Mouse (Mus musculus) neutrophil, adult 65 days (primary cell): ENCODE data around the gene Tmem104. TPM values are rescaled to one million over a fixed set of nuclear protein-coding genes. Genes with fewer than 3 reads are reported as not detected.

ENCODE experiments used
- total RNA-seq: library from RNA; stranded (reverse); gene quantifications from 2 replicates; pipeline ENCODE4 v1.2.4, GENCODE M21; 2023

Tmem104 gene
- 40.2 and 61.4 TPM in 2 replicates for total RNA-seq

DNA sequence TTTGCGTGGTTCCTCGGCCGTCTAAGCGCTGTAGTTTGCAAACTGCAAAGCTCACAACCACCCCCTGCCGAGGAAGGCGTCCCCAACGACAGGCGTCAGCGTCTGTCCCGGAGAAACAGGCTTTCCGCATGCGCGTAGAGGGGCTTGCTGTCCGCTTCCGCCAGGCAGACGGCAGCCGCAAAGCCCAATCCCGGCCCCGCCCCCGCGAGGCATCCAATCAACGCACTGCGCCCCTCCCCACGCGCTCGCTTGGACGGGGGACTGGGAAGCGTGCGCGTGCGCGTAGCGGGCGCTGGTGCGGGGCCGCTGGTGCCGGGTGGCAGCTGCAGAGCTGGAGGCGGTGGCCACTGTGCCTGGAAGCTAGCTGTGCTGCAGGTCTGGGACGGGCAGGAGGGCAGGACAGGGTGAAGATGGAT, at the start of gene Tmem104:
Gene Tmem104, plus strand, starts transcription at position 264 of the 416 bp plus-strand sequence.

DNA sequence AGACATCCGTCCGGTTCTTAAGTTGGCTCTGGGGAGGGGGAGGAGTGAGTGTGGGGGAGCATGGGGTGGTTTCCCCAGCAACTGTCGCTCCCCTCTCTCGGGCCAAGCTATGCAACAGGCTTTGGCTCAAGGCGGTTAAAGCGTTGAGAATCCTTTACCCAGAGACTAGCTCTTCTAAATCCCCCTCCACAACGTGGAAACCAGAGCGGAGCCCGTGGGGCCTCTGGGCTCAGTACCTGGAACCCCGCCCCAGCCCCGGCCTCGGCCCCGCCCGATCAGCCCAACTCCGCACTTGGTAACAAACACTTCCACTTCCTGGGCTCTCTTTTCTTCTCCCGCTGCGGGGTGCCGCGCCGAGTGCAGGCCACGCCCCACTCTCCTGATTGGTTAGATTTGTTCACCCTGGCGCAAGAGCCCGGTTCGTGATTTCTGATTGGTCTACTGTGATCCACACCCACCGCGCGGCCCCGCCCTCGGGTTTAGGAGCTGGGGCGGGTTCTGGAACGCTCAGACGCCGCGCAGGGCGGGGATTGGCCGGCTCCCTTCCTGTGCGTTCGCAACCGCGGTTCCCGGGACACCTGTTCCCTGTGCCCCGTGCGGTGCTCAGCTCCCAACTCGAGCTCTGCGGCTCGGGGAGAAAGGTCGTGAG, 24.3 kb upstream of the Tmem104 start, which contains the start of gene Slc9a3r1:
Gene Slc9a3r1, plus strand, starts transcription at position 510 of the 649 bp plus-strand sequence.

DNA sequence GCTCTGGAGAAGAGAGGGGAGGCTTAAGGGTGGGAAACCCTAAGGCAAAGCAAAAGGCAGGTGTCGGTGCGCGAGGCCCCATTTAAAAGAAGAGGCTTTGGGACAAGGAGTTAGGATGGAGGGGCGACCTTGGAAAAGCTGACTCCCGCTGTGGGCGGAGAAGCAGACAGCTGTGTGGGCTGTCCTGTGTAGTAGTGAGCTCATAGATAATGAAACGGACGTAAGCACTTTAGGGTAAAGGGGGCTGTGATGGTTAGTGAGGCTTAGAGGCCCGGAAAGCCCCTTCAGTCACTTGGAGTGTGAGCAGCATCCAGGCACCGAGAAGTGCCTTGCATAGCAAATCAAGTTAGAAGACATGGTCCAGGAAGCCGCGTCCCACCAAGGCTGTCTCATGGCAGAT, 406 bp downstream of the Tmem104 start, which contains the start of gene Nat9:
Gene Nat9, minus strand, starts transcription at position 167 of the 400 bp plus-strand sequence.

DNA sequence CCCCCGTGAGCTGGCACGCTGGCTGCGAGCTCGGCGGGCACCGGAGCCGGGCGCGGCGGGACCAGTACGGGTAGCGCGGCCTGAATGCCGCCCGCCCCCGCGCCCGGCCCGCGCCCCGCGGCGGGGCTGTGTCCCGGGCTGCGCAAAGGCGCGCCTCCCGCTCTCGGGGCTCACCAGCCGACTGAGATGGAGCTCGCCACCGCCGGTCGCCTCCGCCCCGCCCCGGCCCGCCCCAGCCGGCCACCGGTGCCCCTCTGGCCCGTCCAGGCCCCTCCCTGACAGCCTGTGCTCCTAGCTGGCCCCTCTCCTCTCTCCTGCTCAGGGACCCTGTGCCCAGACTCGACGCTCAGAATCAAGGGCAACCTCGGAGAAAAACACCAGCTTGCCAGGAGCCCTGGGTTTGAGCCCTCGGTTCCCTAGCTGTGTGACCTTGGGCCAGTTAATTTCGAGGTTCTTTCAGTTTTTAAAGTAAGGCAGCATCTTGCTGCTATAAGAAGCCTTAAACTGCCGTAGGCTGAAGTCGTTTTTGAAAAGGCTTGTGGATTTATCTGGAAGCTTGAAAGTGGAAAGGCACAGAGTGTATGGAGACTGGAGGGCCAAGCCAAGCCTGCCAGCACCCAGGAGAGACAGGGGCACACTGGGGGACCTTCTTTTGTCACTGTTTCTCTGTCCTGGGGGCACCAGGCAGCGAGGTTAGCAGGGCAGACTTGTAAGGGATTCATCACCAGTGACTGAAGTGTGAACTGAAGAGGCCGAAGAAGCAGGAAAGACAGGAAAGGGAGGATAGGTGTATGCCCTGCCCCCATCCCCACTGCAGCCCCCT, 80.0 kb downstream of the Tmem104 start, which contains the start of gene Grin2c:
Gene Grin2c, minus strand, starts transcription at position 183 of the 823 bp plus-strand sequence.

DNA sequence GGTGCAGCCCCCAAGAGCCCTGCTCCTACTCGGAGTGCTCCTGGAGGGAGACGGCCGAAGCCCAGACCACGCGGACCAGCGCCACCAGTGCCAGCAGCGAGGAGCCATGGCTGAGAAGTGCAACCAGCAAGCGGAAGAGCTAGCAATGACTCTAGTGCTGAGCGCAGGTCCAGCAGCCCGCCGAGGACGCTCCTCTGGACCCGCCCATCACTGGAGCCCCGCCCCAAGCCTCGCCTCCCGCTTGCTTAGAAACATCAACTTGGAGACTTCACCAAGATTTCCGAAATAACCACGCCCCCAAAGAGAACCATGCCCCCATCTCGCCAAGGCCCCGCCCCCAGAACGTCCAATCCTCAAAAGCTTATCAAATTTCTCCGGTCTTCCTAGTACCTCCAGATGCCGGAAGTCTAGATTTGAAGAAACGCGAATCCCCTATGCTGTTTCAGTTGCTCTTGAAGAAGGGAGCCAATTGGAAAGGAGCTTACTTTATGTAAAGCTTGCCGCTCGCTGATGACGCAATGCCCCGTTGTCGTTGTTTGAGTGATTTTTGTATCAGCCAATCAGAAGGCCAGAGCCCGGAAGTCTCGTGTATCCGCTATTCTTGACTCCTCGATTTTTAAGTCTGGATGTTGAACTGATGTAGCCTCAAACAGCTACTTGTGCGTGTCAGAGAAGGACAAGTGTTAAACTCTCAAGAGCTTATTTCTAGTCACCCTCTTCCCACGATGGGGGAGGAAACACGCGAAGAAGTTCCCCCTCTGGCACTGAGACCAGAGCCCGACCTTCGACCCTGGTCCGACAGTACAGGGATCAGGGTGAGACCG, 89.7 kb downstream of the Tmem104 start, which contains the start of gene Fdxr:
Gene Fdxr, minus strand, starts transcription at position 271 of the 824 bp plus-strand sequence.

Other genes with a start within 250 kb of the Tmem104 start
- gene Cd300c, start 218.3 kb upstream of the Tmem104 start, total RNA-seq, result 0.66 TPM in 1 of 2 replicates, not detected in the other
- 104 and 111 TPM in 2 replicates for gene Cd300ld, start 197.6 kb upstream of the Tmem104 start, total RNA-seq
- gene Cd300c2, start 185.6 kb upstream of the Tmem104 start, total RNA-seq, result 61.3 and 64.0 TPM in 2 replicates
- gene Cd300ld2, start 171.3 kb upstream of the Tmem104 start, total RNA-seq, result not detected in 2 replicates
- not detected in 2 replicates for gene Cd300ld4, start 160.5 kb upstream of the Tmem104 start, total RNA-seq
- gene Cd300ld5, start 149.7 kb upstream of the Tmem104 start, total RNA-seq, result 6.3 and 17.1 TPM in 2 replicates
- 6.4 and 10.6 TPM in 2 replicates for gene Cd300ld3, start 139.1 kb upstream of the Tmem104 start, total RNA-seq
- 0.36 and 0.66 TPM in 2 replicates for gene Cd300e, start 125.3 kb upstream of the Tmem104 start, total RNA-seq
- 11.4 and 12.3 TPM in 2 replicates for gene Rab37, start 96.1 kb upstream of the Tmem104 start, total RNA-seq
- gene Cd300lf, start 53.5 kb upstream of the Tmem104 start, total RNA-seq, result 194 and 231 TPM in 2 replicates
- 170 and 194 TPM in 2 replicates for gene Slc9a3r1, start 24.1 kb upstream of the Tmem104 start, total RNA-seq
- 18.7 and 19.1 TPM in 2 replicates for gene Nat9, start 372 bp downstream of the Tmem104 start, total RNA-seq
- not detected in 2 replicates for gene Grin2c, start 79.8 kb downstream of the Tmem104 start, total RNA-seq
- 10.2 and 10.4 TPM in 2 replicates for gene Fdxr, start 89.6 kb downstream of the Tmem104 start, total RNA-seq
- 2.1 and 2.4 TPM in 2 replicates for gene Fads6, start 110.2 kb downstream of the Tmem104 start, total RNA-seq
- gene Otop2, start 119.7 kb downstream of the Tmem104 start, total RNA-seq, result not detected in 2 replicates
- gene Ush1g, start 134.6 kb downstream of the Tmem104 start, total RNA-seq, result not detected in 2 replicates
- gene Otop3, start 147.2 kb downstream of the Tmem104 start, total RNA-seq, result not detected in 2 replicates
- gene Hid1, start 180.3 kb downstream of the Tmem104 start, total RNA-seq, result 0.93 and 0.95 TPM in 2 replicates
- gene Cdr2l, start 194.4 kb downstream of the Tmem104 start, total RNA-seq, result 0.14 TPM in 1 of 2 replicates, not detected in the other
- 23.7 and 42.3 TPM in 2 replicates for gene Mrpl58, start 216.3 kb downstream of the Tmem104 start, total RNA-seq
- gene Atp5h, start 232.5 kb downstream of the Tmem104 start, total RNA-seq, result 166 and 192 TPM in 2 replicates
- 20.6 and 26.8 TPM in 2 replicates for gene Kctd2, start 232.6 kb downstream of the Tmem104 start, total RNA-seq